24 mouse cellular contexts compared by ENCODE assay signal in genomic region chr15:90646326-90646725, GRCm38 (mm10). TPM values are rescaled to one million over a fixed set of nuclear protein-coding genes. Genes with fewer than 3 reads are reported as not detected.
A peak's percentile ranks its signal among the peaks of the same experiment; 100 is the strongest.
DNase-seq lines count a peak whose midpoint lies in the region; ATAC-seq and TF ChIP-seq lines count a peak whose summit lies in the region.
"Had no signal": no experiment of that assay in that cellular context is flagged by ENCODE, and none has a peak within 500 bp of the region (broad histone marks: within the 10 kb centered on the region; RNA-seq: fewer than 3 reads in every experiment).

No protein-coding gene starts in this region.

- H3K27ac ChIP-seq in forebrain, embryonic 11.5 days (ENCODE audit: low read depth, low read length) = no peak overlapping the region
- H3K27ac ChIP-seq in forebrain, embryonic 13.5 days = no peak overlapping the region
- H3K27ac ChIP-seq in intestine, postnatal 0 days (ENCODE audit: low read depth, low read length) = 0 out of 2 replicates have a peak overlapping the region, but pooled peaks have one; percentile 21
- H3K27ac ChIP-seq in intestine, embryonic 15.5 days = no peak overlapping the region
- peak overlapping the region; percentile 57; the same call in 1 of the 2 replicates for H3K27ac ChIP-seq in limb, embryonic 15.5 days
- H3K27ac ChIP-seq: hindbrain, embryonic 13.5 days; kidney, postnatal 0 days; liver, embryonic 12.5 days; midbrain, embryonic 15.5 days; neural tube, embryonic 13.5 days had no signal

- H3K4me3 ChIP-seq in forebrain, embryonic 11.5 days (ENCODE audit: low read depth, low read length) = no peak overlapping the region
- no peak overlapping the region for H3K4me3 ChIP-seq in forebrain, embryonic 13.5 days
- H3K4me3 ChIP-seq in intestine, postnatal 0 days (ENCODE audit: low read depth, low read length) = no peak overlapping the region
- H3K4me3 ChIP-seq in intestine, embryonic 15.5 days (replicated peaks) = no peak overlapping the region
- H3K4me3 ChIP-seq in limb, embryonic 15.5 days = no peak overlapping the region
- H3K4me3 ChIP-seq: hindbrain, embryonic 13.5 days; liver, embryonic 12.5 days; megakaryocyte, embryonic 14.5 days; midbrain, embryonic 15.5 days; neural tube, embryonic 13.5 days had no signal

- 43% methylated on average over 4 of the region's 4 CpGs for WGBS in forebrain, embryonic 11.5 days
- WGBS in forebrain, embryonic 13.5 days = 30% methylated on average over 4 of the region's 4 CpGs
- 90% methylated on average over 4 of the region's 4 CpGs for WGBS in intestine, postnatal 0 days
- 84% methylated on average over 4 of the region's 4 CpGs for WGBS in intestine, embryonic 15.5 days
- 82% methylated on average over 4 of the region's 4 CpGs for WGBS in limb, embryonic 15.5 days

- no peaks in the 10 kb centered on the region for H3K4me1 ChIP-seq in forebrain, embryonic 11.5 days (replicated peaks; ENCODE audit: control insufficient read depth, insufficient read depth, low read length)
- no peaks in the 10 kb centered on the region for H3K4me1 ChIP-seq in forebrain, embryonic 13.5 days
- no peaks in the 10 kb centered on the region for H3K4me1 ChIP-seq in intestine, postnatal 0 days (replicated peaks; ENCODE audit: control insufficient read depth, insufficient read depth, low read length)
- no peaks in the 10 kb centered on the region for H3K4me1 ChIP-seq in intestine, embryonic 15.5 days (replicated peaks)
- H3K4me1 ChIP-seq in limb, embryonic 15.5 days = peaks cover 12% of the 10 kb centered on the region
- H3K4me1 ChIP-seq: hindbrain, embryonic 13.5 days; liver, embryonic 12.5 days; megakaryocyte, embryonic 14.5 days; midbrain, embryonic 15.5 days; neural tube, embryonic 13.5 days had no signal

- 0 out of 2 replicates have a peak, but pooled peaks have one; percentile 44 for ATAC-seq in forebrain, embryonic 11.5 days (replicated peaks; ENCODE audit: low FRiP score)
- ATAC-seq in forebrain, embryonic 13.5 days = no peak
- no peak for ATAC-seq in intestine, postnatal 0 days
- no peak for ATAC-seq in intestine, embryonic 15.5 days
- no peak for ATAC-seq in limb, embryonic 15.5 days (ENCODE audit: insufficient number of reproducible peaks, low FRiP score, low TSS enrichment, low read depth)
- ATAC-seq: liver, embryonic 12.5 days; liver, postnatal 0 days; midbrain, embryonic 15.5 days had no signal

- DNase-seq in forebrain, embryonic 11.5 days (ENCODE audit: low spot score) = no peak
- peak; percentile 77 for DNase-seq in brain, embryonic 14.5 days (ENCODE audit: low read depth)
- DNase-seq in ovary, postnatal 36 days (ENCODE audit: low spot score) = no peak
- DNase-seq: adrenal gland, postnatal 25 days; cerebellum, adult 18-20 months; cerebellum, postnatal 10 days; gastrocnemius, postnatal 14 days; heart, postnatal 14 days; kidney, adult 8-10 months; kidney, postnatal 4 days; liver, postnatal 0 days; lung, postnatal 4 days; retina, postnatal 1 day; right cerebral cortex, postnatal 14 days had no signal

- H3K4me2 ChIP-seq in forebrain, embryonic 11.5 days (ENCODE audit: low read depth, low read length, severe bottlenecking) = no peak overlapping the region
- no peak overlapping the region for H3K4me2 ChIP-seq in forebrain, embryonic 13.5 days
- H3K4me2 ChIP-seq in intestine, postnatal 0 days (replicated peaks; ENCODE audit: low read depth) = no peak overlapping the region
- no peak overlapping the region for H3K4me2 ChIP-seq in intestine, embryonic 15.5 days (replicated peaks)
- H3K4me2 ChIP-seq in limb, embryonic 15.5 days = no peak overlapping the region
- H3K4me2 ChIP-seq: hindbrain, embryonic 13.5 days; liver, embryonic 12.5 days; midbrain, embryonic 15.5 days; neural tube, embryonic 13.5 days had no signal

- H3K9me3 ChIP-seq in forebrain, embryonic 11.5 days (ENCODE audit: control insufficient read depth, low read length) = no peaks in the 10 kb centered on the region
- 0 out of 2 replicates have a peak, but pooled peaks cover 2% of the 10 kb centered on the region for H3K9me3 ChIP-seq in forebrain, embryonic 13.5 days (replicated peaks)
- no peaks in the 10 kb centered on the region for H3K9me3 ChIP-seq in intestine, postnatal 0 days (ENCODE audit: control insufficient read depth)
- H3K9me3 ChIP-seq in intestine, embryonic 15.5 days = no peaks in the 10 kb centered on the region
- H3K9me3 ChIP-seq in limb, embryonic 15.5 days = no peaks in the 10 kb centered on the region
- H3K9me3 ChIP-seq: midbrain, embryonic 15.5 days had no signal

- no peak for TF ChIP-seq CTCF in intestine, postnatal 0 days (IDR thresholded peaks at IDR 0.05; ENCODE audit: low read depth)
- TF ChIP-seq CTCF in brain, embryonic 14.5 days (IDR thresholded peaks at IDR 0.05; ENCODE audit: borderline replicate concordance, extremely low read depth, insufficient read depth, insufficient read length) = no peak

- TF ChIP-seq POLR2A in brain, embryonic 14.5 days (IDR thresholded peaks at IDR 0.05; ENCODE audit: borderline replicate concordance, extremely low read depth, insufficient read depth, insufficient read length, poor library complexity, severe bottlenecking) = no peak

- H3K9ac ChIP-seq in forebrain, embryonic 11.5 days (ENCODE audit: low read length) = no peak overlapping the region
- no peak overlapping the region for H3K9ac ChIP-seq in forebrain, embryonic 13.5 days
- H3K9ac ChIP-seq in intestine, postnatal 0 days (ENCODE audit: low read depth, low read length) = no peak overlapping the region
- H3K9ac ChIP-seq in intestine, embryonic 15.5 days = no peak overlapping the region
- no peak overlapping the region for H3K9ac ChIP-seq in limb, embryonic 15.5 days
- H3K9ac ChIP-seq: hindbrain, embryonic 13.5 days; liver, embryonic 12.5 days; liver, postnatal 0 days; midbrain, embryonic 15.5 days; neural tube, embryonic 13.5 days had no signal

- H3K27me3 ChIP-seq in forebrain, embryonic 11.5 days (ENCODE audit: control insufficient read depth, insufficient read depth, low read length) = no peaks in the 10 kb centered on the region
- no peaks in the 10 kb centered on the region for H3K27me3 ChIP-seq in forebrain, embryonic 13.5 days
- no peaks in the 10 kb centered on the region for H3K27me3 ChIP-seq in intestine, postnatal 0 days (replicated peaks; ENCODE audit: control insufficient read depth, insufficient read depth, low read length)
- H3K27me3 ChIP-seq in intestine, embryonic 15.5 days (replicated peaks) = no peaks in the 10 kb centered on the region
- no peaks in the 10 kb centered on the region for H3K27me3 ChIP-seq in limb, embryonic 15.5 days
- H3K27me3 ChIP-seq: hindbrain, embryonic 13.5 days; liver, embryonic 12.5 days; megakaryocyte, embryonic 14.5 days; midbrain, embryonic 15.5 days; neural tube, embryonic 13.5 days had no signal

- no peaks in the 10 kb centered on the region for H3K36me3 ChIP-seq in forebrain, embryonic 11.5 days (ENCODE audit: control insufficient read depth, insufficient read depth, low read length)
- H3K36me3 ChIP-seq in forebrain, embryonic 13.5 days (ENCODE audit: poor library complexity, severe bottlenecking) = no peaks in the 10 kb centered on the region
- H3K36me3 ChIP-seq in intestine, postnatal 0 days (ENCODE audit: control insufficient read depth, insufficient read depth) = peaks cover 5% of the 10 kb centered on the region
- peaks cover 5% of the 10 kb centered on the region; the same call in 1 of the 2 replicates for H3K36me3 ChIP-seq in intestine, embryonic 15.5 days
- peaks cover 4% of the 10 kb centered on the region; the same call in 1 of the 2 replicates for H3K36me3 ChIP-seq in limb, embryonic 15.5 days
- H3K36me3 ChIP-seq: hindbrain, embryonic 13.5 days; liver, embryonic 12.5 days; midbrain, embryonic 15.5 days; neural tube, embryonic 13.5 days had no signal

RNA-seq across cellular contexts. Expression of gene Cpne8, which starts 32.9 kb away (rescaled TPM):
- polyA plus RNA-seq in forebrain, embryonic 11.5 days (2014; fragmentation: Nextera tagmentation; extraction: Ambion mirVana) = 3.9 and 4.4 TPM in 2 replicates
- polyA plus RNA-seq in forebrain, embryonic 13.5 days (2015; fragmentation: Nextera tagmentation; extraction: Ambion mirVana) = 3.7 and 7.4 TPM in 2 replicates
- polyA plus RNA-seq in intestine, postnatal 0 days (2015; fragmentation: Nextera tagmentation; extraction: Ambion mirVana) = 40.4 and 55.2 TPM in 2 replicates
- 39.0 and 39.2 TPM in 2 replicates for polyA plus RNA-seq in intestine, embryonic 15.5 days (2015; fragmentation: Nextera tagmentation; extraction: Ambion mirVana)
- 7.5 and 10.9 TPM in 2 replicates for polyA plus RNA-seq in brain, embryonic 14.5 days (2012; rRNA removed)
- 15.8 and 20.3 TPM in 2 replicates for polyA plus RNA-seq in limb, embryonic 15.5 days (2015; fragmentation: Nextera tagmentation; extraction: Ambion mirVana)

Comparison
In these comparisons a context has a peak if more than half of its experiments do, and no peak if none do; other contexts are left out.
1. H3K27ac ChIP-seq: peak in intestine, postnatal 0 days (single experiment) and limb, embryonic 15.5 days (single experiment); none in forebrain, embryonic 11.5 days (single experiment), forebrain, embryonic 13.5 days (single experiment) and intestine, embryonic 15.5 days (single experiment).